Mouse (Mus musculus): Measurements from ENCODE around the gene Colca2. TPM values are rescaled to one million over a fixed set of nuclear protein-coding genes. Genes with fewer than 3 reads are reported as not detected.

Colca2 gene
- 1 to 10 TPM in 1 of 2 experiments, not detected in 1; 1.1 TPM for total RNA-seq (2021)
- long read RNA-seq, experiment 1 = 0 reads
- long read RNA-seq, experiment 2, partial matches to known transcripts = 0 of 1 reads
- long read RNA-seq, experiment 2, other reads (novel, unspliced or antisense) = 0 of 1 reads

DNA sequence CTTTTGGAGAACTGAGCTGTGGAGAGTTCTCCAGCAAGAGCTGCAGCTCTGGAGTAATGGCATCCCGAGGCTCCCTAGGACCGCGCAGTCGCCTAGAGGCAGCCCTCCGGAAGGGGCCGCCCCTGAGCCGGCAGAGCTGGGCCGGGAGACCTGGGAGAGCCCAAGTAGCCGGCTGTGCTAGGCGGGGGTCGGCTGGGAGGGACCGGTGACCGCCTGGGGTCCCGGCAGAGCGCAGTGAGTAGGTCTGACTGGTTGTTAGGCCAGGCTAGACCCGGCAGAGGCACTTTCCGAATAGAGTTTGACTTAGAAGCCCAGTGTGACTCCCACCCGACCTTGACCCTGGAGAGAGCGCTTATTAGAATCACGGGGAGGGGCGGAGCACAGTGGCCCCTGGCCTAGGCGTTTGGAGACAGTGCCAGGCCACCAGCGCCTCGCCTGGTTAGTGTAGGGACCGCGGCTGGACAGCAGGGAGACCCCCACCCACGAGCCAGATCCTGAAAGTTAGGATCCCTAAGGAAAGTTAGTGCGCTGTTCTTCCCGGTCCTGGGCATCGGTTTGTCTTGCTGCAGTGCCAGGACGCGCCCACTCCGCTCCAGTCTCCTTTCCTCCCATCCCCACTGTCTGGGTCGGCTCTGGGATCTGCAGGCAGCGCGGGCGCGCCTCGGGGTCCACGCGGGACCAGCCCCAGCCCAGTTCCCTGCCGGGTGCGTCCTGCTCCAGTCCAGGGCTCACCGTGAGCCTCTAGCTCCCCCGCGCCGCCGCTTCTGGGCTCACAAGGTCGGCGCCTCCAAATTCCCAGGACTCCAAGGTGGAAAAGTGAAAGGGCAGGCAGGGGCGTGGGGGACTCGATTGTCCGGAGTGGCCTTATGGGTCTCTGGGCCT, at the start of gene Colca2:
TSS of gene Colca2 (minus strand) at position 70 of the 882 bp plus-strand sequence.
- DNase-seq = peak; percentile 81

DNA sequence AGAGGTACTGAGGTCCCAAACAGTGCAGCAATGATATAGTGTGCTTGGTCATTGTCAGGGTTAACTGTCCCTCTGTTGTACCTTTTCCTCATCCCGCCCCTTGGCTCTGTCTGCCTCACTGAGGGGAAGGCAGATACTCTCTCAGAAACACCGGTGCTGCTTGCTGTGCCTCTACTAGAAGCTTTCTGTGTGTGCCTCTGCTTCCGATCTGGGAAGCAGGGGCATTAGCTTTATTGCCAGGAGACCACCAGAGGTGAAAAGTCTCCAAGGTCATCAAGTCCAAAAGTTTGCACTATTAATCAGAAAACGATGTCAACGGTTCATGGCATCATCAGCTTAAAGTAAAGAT, 49.2 kb upstream of the Colca2 start:
- DNase-seq = no peak

DNA sequence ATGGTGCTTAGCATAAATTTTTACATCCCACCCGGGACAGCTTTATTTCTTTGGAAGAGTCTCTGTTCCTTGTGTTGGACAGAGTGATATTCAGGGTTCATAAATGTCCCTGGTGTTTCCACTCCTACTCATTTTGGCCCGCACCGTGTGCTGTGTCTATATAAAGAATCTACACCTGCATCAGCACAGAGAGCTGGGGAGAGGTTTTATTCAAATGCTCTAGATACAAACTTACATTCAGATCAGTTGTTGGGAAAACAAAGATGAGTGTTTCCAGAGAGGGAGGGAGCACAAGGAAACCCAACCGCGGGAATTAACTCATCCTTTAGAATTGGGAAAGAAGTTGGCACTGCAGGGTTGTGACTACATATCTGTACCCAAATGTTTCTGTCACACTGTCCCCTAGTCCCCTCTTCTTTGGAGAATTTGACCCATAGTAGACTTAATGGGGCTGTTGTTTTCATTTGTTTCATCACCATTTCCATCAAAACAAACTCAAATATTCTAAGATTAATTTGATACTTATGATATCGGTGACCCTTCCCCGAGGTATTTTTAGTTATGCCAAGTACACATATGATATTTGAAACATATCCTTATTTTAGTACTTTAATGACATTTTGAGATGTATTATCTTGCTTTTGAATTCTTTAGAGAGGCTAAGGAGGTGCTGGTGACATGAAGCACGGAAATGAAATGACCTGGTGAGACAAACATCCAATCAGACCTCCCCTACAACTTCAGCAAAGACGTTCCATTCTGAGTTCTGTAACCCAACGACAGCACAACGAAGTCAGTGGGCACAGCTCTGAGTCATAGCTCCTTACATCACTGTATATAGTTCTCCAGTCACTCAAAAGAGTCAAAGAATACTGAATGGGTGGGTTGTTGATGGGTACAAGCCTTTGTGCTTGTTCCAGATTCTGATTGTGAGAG, 48.5 kb upstream of the Colca2 start:
- no peak for DNase-seq

DNA sequence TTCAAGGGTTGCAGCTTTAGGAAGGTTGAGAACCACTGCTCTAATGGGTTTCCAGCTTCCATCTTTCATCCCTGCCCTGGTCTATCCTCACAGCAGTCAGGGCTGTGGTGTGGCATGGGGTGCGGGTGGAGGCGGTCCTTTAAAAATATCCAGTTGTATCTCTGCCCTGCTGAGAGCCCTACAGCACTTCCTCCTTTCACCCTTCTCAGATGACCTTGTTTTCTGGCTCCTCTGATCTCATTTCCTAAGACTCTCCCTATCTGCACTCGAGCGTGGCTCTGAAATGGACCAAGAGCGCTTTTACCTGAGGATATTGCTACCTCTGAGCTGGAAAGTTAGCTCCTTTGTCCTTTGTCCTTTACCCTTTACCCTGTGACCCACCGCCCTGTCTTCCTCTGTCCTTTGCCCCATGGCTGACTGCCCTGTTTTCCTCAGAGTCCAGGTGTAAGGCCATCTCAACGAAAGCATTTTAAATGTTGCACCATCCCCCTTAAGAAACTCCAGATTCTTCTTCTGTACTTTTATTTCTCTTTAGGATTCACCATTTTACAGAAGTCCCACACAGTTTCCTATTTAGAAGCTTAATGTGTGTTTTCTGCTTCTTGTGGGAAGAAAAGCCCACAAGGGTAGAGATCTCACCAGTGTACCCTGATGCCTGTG, 46.2 kb upstream of the Colca2 start:
- DNase-seq = no peak

DNA sequence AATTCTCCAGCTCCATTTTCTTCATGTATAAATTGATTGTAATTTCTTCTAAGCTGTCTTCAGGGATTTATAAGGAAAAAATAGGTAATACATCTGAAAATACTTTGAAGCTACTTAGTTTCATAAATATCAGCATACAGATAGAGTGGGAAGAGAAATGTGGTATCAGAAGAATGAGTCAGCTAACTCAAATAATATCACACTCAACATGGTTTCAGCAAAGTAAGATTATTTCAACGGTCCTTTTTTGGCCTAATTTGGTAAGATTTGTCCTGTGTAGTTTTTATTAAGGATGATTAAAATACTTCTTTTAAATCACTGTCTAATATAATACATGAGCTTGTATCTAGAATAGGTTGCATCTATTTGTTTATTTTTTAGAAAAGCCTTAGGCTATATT, 41.7 kb upstream of the Colca2 start:
- DNase-seq = no peak

DNA sequence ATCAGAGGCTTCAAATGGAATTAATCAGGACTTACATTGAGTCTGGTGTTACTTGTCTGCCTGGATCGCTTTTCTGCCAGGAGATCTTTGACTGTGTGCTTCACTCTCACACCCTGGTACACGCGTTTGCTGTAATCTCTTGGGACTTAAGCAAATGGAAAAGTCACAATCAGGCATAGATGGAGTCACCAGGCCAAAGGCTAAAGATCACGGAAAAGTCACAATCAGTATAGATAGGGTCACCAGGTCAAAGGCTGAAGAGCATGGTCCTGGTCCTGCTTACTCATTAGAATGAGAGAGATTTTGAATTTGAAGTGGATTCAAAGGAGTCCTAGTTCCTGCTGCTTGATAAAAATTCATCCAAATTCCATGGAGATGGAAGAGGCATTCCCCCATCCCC, 39.9 kb upstream of the Colca2 start:
- DNase-seq = no peak

DNA sequence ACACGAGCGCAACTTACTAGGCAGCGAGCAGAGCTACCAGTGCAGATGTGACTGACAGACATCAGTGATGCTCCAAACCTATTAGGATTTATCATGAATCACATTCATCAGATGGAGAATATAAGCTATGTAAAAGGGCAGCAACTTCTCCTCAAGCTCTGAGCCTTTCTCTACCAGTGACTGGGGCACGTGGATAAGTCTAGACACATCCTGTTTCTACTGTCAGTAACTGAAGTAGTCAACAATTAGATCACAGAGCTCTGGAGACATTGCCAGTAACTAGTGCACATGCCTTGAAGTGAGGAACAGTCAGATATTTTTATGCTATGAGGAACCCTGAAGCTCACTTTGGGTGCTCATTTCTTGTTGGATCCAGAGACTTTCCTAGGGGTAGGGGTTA, 39.0 kb upstream of the Colca2 start:
- DNase-seq = no peak

DNA sequence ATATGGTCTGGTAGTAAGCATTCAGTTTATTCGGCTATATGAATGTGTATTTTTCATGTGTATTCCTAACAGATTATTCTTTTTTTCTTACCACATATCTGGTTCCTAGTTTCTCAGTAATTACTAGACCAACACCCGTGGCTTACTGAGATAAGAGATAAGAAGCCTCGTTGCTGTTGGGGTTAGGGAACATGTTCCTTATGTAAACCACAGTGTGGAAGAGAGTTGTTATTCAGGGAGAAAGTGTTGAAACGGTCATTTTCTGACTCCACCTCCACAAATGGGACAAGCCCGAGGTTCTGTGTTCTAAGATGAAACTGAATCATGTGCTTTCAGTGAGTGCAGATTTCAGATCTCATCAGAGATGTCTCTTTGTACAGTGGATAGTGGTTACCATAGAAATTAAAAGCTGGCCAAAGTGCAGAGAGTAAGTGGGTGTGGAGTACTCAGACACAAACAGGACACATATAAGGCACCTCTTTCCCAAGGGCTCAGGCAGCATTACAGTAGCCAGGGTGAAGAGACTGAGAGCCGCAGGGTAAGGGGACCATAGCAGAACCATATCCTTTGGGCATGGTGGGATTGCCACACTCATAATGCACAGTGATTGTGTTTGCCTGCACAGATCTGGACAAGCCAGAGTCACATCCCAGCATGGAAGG, 37.2 kb upstream of the Colca2 start:
- no peak for DNase-seq

DNA sequence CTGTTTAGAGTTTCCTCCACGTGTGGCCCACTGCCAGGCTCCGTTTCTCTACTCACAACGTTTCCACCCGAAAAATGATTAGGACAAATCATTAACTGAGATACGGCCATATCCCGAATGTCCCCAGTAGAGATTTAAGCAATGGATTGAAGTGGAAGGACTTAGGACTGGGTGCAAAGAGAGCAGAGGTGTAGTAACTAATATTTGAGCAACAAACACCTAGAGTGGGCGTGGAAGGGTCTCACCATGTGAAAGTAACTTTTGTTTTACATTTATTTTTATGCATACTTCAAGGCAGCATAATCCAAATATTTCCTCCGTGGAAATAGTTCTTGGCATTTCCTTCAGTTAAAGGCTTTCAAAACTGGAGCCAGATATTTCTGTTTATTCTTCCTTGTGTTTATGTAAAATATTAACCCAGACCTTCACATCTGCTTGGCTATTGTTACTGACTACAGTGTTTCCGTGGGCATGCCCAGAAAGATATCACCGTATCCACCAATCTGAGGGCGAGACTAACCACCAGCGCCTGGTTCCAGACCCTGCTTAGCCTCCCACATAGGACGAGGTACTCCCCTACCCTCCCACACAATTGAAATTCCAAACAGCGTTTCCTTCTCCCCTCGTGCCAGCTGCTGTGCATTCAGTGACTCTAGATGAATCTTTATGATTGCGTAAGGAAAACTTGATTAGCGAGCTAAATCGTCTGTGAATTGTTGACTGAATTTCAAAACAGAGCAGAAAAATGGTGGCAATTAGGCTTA, 34.4 kb upstream of the Colca2 start:
- DNase-seq = no peak

DNA sequence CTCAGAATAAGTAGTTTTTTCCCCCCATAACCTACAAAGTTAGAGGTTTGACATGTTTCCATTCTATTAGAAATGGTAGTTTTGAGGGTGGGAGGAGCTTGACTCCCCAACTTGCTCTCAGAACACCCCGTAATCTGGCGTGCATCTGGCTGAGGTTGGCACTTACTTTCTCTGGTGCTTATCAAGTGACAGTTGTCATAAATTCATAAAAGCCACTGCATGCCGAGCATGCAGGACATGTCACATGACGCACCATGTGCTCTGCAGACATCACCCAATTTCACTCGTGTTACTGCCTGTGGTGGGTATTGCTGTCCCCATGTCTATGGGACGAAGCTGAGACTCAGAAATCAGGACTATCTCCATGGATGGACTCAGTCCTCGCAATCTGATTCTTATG, 32.1 kb upstream of the Colca2 start:
- no peak for DNase-seq

DNA sequence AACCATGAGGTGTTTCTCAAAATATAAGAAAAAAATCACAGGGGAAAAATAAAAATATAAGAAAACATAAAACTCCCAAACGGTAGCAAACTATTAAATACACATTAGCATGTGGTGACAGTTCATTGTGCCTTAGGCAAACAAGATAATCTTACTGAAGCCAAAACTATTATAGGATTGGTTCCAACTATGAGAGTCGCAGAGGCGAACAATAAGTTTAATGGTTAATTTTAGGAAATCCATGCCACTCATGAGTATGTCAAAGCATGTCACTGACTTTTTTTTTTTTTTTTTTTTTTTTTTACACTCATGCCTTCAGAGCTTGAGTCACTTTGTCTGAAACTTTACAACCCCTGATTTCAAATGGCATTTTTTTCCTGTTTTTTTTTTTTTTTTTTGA, 28.0 kb upstream of the Colca2 start:
- no peak for DNase-seq

DNA sequence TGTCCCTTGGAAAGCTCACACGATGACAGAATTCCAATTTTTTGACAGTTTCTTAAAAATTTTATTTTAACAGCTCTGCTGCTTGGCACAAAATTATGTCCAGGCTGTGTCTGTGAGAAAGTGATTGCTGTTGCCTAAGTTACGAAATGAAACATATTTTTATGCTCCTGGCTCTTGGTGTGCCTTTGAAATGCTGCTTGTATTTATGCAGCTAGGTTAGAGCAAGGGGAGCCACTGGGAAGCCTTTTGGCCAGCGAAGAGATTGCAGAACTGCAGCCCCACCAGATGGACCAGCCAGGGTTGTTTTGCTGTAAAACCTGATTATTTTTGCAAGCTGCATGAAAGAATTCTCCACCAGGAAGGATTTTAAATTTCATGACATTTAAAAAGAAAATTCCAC, 26.8 kb upstream of the Colca2 start:
- DNase-seq = peak; percentile 17

DNA sequence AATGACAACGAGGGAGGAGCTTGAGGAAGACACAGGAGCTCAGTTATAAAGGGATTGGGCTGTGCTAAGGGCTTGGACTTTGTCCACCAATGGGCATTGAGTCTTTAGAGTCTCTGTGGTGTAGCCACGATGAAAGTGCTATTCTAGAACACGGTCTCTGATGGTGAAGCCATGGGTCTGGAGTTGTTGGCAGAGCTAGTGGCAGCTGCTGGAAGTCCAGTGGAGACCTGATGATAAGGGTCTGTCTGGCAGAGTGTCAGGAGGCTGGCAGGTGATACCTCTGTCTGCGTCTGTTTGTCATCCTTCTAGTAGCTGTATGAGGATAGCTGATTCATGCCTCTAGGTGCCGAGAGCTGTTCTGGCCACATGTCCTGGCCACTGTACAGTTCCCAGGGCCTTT, 25.6 kb upstream of the Colca2 start:
- DNase-seq = no peak

DNA sequence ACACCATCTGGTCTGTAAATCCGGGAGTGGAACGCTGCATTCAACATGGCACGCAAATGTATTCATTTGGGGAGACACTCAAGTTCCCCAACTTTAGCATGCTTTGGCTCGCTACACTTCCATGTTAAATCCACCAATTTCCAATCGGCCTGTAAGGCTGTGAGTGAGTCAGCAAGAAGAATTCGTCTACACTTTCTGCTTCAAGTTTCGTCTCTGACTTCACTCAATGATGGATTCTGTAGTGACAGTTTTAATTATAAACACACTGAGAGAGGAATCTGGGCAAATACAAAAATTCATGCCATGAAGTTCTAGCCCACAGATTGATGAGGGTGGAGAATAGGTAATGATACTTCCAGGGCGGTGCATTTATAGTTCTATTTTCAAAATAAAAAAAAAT, 15.2 kb upstream of the Colca2 start:
- DNase-seq = no peak

DNA sequence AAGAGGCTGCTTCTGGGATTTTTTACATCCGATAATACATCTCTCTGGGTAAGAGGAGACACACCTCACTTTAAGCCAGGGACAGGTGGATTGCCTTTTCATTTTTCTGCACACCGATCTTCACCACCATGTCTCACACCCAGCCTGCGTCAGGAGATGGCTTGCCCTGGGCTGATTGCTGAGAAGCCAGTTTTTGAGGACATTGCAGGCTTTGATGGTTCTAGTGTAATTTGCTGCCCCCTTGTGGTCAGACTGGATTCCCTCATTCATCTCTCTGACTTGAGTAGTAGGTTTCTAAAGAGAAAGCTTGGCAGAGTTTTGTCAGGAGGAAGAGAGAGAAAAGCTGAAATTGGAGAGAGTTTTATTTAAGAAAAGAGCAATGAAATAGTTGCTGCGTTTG, 14.3 kb upstream of the Colca2 start:
- DNase-seq = peak; percentile 48

DNA sequence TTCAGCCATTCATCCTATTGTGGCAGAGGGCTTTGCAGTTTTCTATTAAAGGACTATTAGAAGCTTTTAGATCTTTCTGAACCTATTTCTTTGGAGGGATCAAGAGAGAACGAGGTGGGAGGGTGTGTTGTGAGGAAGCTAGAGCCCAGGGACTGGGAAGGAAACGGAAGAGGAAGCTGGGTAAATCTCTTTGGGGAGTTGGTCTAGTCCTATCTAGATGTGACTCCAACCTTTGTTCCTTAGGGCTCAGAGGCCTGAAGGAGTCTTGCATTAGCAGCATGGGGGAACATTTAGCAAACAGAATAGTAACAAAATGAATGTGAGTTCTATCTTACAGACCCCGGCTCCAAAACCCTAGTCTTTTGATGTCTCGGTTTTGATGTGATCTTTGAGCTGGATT, 12.6 kb upstream of the Colca2 start:
- DNase-seq = no peak

DNA sequence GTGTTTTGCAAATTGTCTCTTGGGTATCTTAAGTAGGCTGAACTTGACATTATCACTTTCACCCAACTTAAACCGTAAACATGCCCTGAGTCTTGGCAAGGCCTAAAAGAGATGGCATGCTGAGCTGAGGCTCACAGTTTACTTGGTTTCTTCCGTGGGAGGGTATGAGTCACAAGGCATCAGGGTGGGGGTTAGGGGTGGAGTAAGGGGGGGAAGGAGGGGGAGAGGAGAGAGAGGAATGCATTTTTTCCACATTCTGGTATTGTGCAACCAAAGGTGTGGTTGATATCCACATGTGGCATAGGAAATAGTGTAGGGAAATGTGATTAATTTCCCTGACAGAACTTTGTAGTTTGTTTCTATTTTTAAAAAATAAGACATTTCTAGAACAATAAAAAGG, 7.7 kb upstream of the Colca2 start:
- DNase-seq = no peak

DNA sequence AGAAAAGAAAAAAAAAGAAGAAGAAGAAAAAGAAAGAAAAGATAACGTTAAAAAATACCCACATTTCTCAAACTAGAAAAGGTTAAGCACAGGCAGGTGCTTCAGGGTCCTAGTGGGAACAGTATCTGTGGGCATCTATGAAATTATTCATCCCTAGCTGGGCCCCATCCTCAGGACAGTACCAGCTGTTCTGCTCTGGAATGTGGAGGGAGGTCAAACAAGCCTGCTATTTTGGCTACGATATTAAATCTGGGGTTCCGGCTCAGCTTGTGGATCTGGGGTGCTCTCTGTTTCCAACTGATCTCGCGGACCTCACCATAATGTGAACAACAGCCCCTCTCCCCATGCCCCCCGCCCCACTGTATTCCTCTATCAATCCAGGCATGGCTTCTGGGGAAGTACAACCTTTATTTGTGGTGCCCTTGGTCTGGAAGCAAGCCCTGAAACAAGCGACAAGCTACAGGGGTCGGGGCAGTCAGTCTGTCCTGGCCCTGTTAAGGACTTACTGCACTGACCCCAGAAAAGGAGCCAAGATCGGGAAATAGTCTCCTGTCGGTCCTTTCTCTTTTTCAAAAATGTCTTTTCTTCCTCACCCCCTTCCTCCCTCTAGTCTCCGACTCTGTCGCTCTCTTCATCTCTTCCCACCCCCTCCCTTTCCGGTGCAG, 403 bp downstream of the Colca2 start:
- no peak for DNase-seq

DNA sequence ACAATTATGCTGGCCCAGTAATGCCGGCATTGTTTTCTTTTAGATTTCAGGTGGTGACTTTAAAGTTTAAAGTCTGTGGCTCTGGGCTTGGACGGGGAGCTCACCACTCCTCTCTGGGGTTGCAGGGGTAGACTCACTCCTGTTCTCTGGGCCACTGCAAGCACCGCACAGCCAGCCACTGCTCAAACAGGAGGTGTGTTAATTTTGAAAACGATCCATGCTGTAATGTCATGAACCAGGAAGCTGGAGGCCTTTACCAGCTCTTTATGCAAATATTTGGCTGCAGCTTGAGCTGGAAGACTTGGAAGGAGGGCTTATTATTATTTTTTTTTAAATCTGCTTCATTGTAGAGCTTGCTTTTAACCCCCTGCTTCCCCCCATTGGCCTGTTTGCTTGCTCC, 3.7 kb downstream of the Colca2 start:
- DNase-seq = no peak

DNA sequence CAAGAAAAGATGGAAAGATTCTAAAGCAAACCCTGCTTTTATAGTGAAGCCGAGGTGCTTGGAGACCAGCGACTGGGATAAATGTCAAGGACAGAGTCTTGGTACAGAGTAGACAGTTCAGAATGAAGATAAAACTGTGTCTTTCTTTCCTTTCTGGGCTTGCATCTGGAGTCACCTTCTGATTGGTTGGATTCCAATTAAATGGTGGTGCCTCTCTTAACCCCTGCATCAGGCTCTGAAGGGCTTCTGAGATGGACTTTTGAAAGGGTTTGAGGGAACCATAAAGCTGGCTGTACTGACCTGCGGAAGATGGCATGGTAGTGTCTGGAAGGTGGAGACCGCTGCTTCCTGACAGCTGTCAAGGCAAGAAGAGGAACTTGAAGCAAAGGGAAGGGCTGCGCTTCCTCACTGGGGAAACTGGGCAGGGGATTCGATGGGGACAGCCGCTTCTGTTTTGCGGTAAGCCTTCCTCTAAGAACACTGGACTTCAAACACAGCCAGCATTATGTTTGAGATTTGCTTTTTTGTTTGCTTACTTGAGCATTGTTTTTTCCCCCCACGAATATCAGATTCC, 4.7 kb downstream of the Colca2 start:
- no peak for DNase-seq
